Mouse (Mus musculus): ENCODE measurements around the gene N4bp2.

DNA sequence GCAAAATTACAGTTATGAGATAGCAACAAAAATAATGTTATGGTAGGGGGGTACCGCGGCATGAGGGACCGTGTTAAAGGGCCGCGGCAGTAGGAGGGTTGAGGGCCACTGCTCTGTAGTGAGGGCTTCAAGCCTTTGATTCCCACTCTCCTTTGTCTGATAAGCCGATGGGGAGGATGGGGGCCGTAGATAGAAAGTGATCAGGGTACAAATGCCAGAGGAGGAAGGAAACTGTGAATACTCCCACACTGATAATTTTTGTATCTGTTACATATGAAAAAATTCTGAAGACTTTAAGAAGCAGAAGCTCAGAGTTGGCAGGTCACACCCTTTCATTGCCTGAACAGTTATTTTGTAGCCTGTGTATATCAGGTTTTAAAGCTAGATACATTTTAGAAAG is 79.6 kb downstream of the N4bp2 start:
- no peak for TF ChIP-seq CTCF (IDR thresholded peaks at IDR 0.05; ENCODE audit: insufficient read depth, low read length)
- TF ChIP-seq POLR2A (IDR thresholded peaks at IDR 0.05; ENCODE audit: borderline replicate concordance, extremely low read depth, low read depth, low read length) = no peak

Measured in lung, adult 2 months (tissue).